Mouse (Mus musculus): ENCODE measurements around the gene Rasl10a.
"Not testable (repeated sequence)": the region's sequence is repeated elsewhere in the genome, so short reads cannot be mapped to it uniquely, and the experiment has no call there.

Rasl10a gene

GRCm38 (mm10) chr11:5068126-5068971 is 10.4 kb downstream of the Rasl10a start:
- no peak for DNase-seq (ENCODE audit: extremely low read depth, insufficient read length, low spot score)

GRCm38 (mm10) chr11:5074882-5075281 is 17.0 kb downstream of the Rasl10a start:
- DNase-seq (ENCODE audit: extremely low read depth, insufficient read length, low spot score): no peak

- no peak for DNase-seq (ENCODE audit: extremely low read depth, insufficient read length, low spot score)
Measured at GRCm38 (mm10) chr11:5075760-5076159, 17.8 kb downstream of the Rasl10a start.

- DNase-seq (ENCODE audit: extremely low read depth, insufficient read length, low spot score): not testable (repeated sequence)
Measured at GRCm38 (mm10) chr11:5076843-5077242, 18.9 kb downstream of the Rasl10a start.

- no peak for DNase-seq (ENCODE audit: extremely low read depth, insufficient read length, low spot score)
Measured at GRCm38 (mm10) chr11:5089147-5089546, 31.2 kb downstream of the Rasl10a start.

- DNase-seq (ENCODE audit: extremely low read depth, insufficient read length, low spot score): no peak
Measured at GRCm38 (mm10) chr11:5091706-5092105, 33.8 kb downstream of the Rasl10a start.

- no peak for DNase-seq (ENCODE audit: extremely low read depth, insufficient read length, low spot score)
Measured at GRCm38 (mm10) chr11:5095877-5096276, 37.9 kb downstream of the Rasl10a start.

GRCm38 (mm10) chr11:5096480-5097020 is 38.6 kb downstream of the Rasl10a start:
- DNase-seq (ENCODE audit: extremely low read depth, insufficient read length, low spot score): no peak

- peak; percentile 66 for DNase-seq (ENCODE audit: extremely low read depth, insufficient read length, low spot score)
Measured at GRCm38 (mm10) chr11:5098035-5098735, 40.3 kb downstream of the Rasl10a start.

- peak; percentile 95 for DNase-seq (ENCODE audit: extremely low read depth, insufficient read length, low spot score)
Measured at GRCm38 (mm10) chr11:5098736-5099542, 41.0 kb downstream of the Rasl10a start, which contains the start of the genes Rhbdd3 and Ewsr1. TSS of gene Rhbdd3 (plus strand) at chr11:5098926. TSS of gene Ewsr1 (minus strand) at chr11:5099266.

GRCm38 (mm10) chr11:5099576-5100183 is 41.8 kb downstream of the Rasl10a start:
- DNase-seq (ENCODE audit: extremely low read depth, insufficient read length, low spot score): peak; percentile 72

GRCm38 (mm10) chr11:5100283-5100682 is 42.4 kb downstream of the Rasl10a start:
- DNase-seq (ENCODE audit: extremely low read depth, insufficient read length, low spot score): no peak

- no peak for DNase-seq (ENCODE audit: extremely low read depth, insufficient read length, low spot score)
Measured at GRCm38 (mm10) chr11:5100801-5101200, 42.9 kb downstream of the Rasl10a start.

- no peak for DNase-seq (ENCODE audit: extremely low read depth, insufficient read length, low spot score)
Measured at GRCm38 (mm10) chr11:5101641-5102040, 43.7 kb downstream of the Rasl10a start.

- DNase-seq (ENCODE audit: extremely low read depth, insufficient read length, low spot score): no peak
Measured at GRCm38 (mm10) chr11:5102384-5102783, 44.5 kb downstream of the Rasl10a start.

GRCm38 (mm10) chr11:5103986-5104509 is 46.1 kb downstream of the Rasl10a start:
- DNase-seq (ENCODE audit: extremely low read depth, insufficient read length, low spot score): no peak

GRCm38 (mm10) chr11:5109441-5109840 is 51.5 kb downstream of the Rasl10a start:
- no peak for DNase-seq (ENCODE audit: extremely low read depth, insufficient read length, low spot score)

All from 3134 (cell line).